9 mouse cellular contexts compared by ENCODE assay signal in the genomic region with DNA sequence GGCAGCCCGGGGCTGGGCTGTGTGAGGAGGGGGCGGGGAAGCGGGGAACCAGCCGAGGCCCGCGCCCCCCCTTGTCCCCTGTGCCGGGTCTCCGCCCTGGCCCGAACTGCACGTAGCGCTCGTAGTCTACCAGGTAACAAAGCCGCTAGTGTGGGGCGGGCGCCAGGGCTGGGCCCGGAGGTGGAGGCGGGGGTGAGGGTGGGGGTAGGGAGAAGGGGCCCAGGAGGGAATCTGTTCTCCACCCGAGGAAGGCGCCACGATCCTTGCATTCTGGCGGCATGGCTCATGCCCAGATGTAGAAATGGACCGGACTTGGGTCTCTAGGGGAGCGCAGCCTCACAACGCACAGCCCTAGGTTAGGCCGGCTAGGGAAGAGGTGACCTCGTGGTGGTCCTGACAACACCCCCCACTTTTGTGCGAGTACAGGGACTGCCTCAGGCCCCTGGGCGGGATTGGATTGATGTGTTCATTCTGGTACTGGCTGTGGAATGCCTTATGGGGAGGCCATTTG. TPM values are rescaled to one million over a fixed set of nuclear protein-coding genes. Genes with fewer than 3 reads are reported as not detected.
A peak's percentile ranks its signal among the peaks of the same experiment; 100 is the strongest.
DNase-seq lines count a peak whose midpoint lies in the region; ATAC-seq and TF ChIP-seq lines count a peak whose summit lies in the region.
"Had no signal": no experiment of that assay in that cellular context is flagged by ENCODE, and none has a peak within 500 bp of the region (broad histone marks: within the 10 kb centered on the region; RNA-seq: fewer than 3 reads in every experiment).

No protein-coding gene starts in this region.

- DNase-seq in heart, postnatal 0 days (ENCODE audit: low spot score), result no peak
- DNase-seq in heart, adult 8-10 months (ENCODE audit: low spot score), result no peak
- peak; percentile 83 for DNase-seq in embryo, embryonic 11 days
- no peak for DNase-seq in T-cell, adult 2 months (ENCODE audit: low spot score)

- no peak overlapping the region for H3K4me3 ChIP-seq in heart, postnatal 0 days (ENCODE audit: low read depth, low read length)
- peak overlapping the region; percentile 21 for H3K4me3 ChIP-seq in hindbrain, embryonic 15.5 days
- H3K4me3 ChIP-seq in midbrain, embryonic 16.5 days (ENCODE audit: low read depth, low read length), result peak overlapping the region; percentile 24; the same call in 1 of the 2 replicates
- H3K4me3 ChIP-seq: liver, embryonic 15.5 days had no signal

- H3K4me1 ChIP-seq in heart, postnatal 0 days (ENCODE audit: control insufficient read depth, insufficient read depth), result peaks cover 25% of the 10 kb centered on the region; the same call in 1 of the 2 replicates
- H3K4me1 ChIP-seq in hindbrain, embryonic 15.5 days (replicated peaks), result peaks cover 28% of the 10 kb centered on the region
- H3K4me1 ChIP-seq in midbrain, embryonic 16.5 days (ENCODE audit: control insufficient read depth, insufficient read depth, low read length), result peaks cover 18% of the 10 kb centered on the region

- no peaks in the 10 kb centered on the region for H3K36me3 ChIP-seq in heart, postnatal 0 days (replicated peaks; ENCODE audit: control insufficient read depth, insufficient read depth, low read length)
- no peaks in the 10 kb centered on the region for H3K36me3 ChIP-seq in hindbrain, embryonic 15.5 days
- no peaks in the 10 kb centered on the region for H3K36me3 ChIP-seq in midbrain, embryonic 16.5 days (ENCODE audit: control insufficient read depth, insufficient read depth, low read length)
- H3K36me3 ChIP-seq: liver, embryonic 15.5 days had no signal

- no peak for TF ChIP-seq CTCF in heart, postnatal 0 days (IDR thresholded peaks at IDR 0.05; ENCODE audit: low read depth)

- no peak overlapping the region for H3K27ac ChIP-seq in heart, postnatal 0 days (ENCODE audit: low read depth)
- H3K27ac ChIP-seq in hindbrain, embryonic 15.5 days (replicated peaks), result no peak overlapping the region
- H3K27ac ChIP-seq in midbrain, embryonic 16.5 days (ENCODE audit: low read length), result no peak overlapping the region
- H3K27ac ChIP-seq: liver, embryonic 15.5 days had no signal

- ATAC-seq in heart, postnatal 0 days (ENCODE audit: insufficient read depth, low read depth), result no peak
- ATAC-seq in hindbrain, embryonic 15.5 days (ENCODE audit: low FRiP score, low read depth), result peak; percentile 32; the same call in 1 of the 2 replicates
- peak; percentile 47; the same call in 1 of the 2 replicates for ATAC-seq in midbrain, embryonic 16.5 days
- ATAC-seq in cerebellum, adult (ENCODE audit: insufficient number of reproducible peaks, low FRiP score, low TSS enrichment), result no peak
- ATAC-seq in megakaryocyte-erythroid progenitor cell, adult 5-6 weeks (replicated peaks; ENCODE audit: low FRiP score, low TSS enrichment, poor library complexity, severe bottlenecking), result no peak

- no peak for TF ChIP-seq EP300 in heart, postnatal 0 days (IDR thresholded peaks at IDR 0.05; ENCODE audit: low read depth)

- H3K9ac ChIP-seq in heart, postnatal 0 days (replicated peaks; ENCODE audit: low read depth, low read length), result 0 out of 2 replicates have a peak overlapping the region, but pooled peaks have one; percentile 2
- no peak overlapping the region for H3K9ac ChIP-seq in hindbrain, embryonic 15.5 days
- peak overlapping the region; percentile 56; the same call in 1 of the 2 replicates for H3K9ac ChIP-seq in midbrain, embryonic 16.5 days (ENCODE audit: low read depth, low read length)
- H3K9ac ChIP-seq: liver, embryonic 15.5 days had no signal

- H3K4me2 ChIP-seq in heart, postnatal 0 days (ENCODE audit: low read depth, low read length), result no peak overlapping the region; the same call in 1 of the 2 replicates
- H3K4me2 ChIP-seq in hindbrain, embryonic 15.5 days, result peak overlapping the region; percentile 51
- H3K4me2 ChIP-seq in midbrain, embryonic 16.5 days (ENCODE audit: low read length), result peak overlapping the region; percentile 53
- H3K4me2 ChIP-seq: liver, embryonic 15.5 days had no signal

- H3K27me3 ChIP-seq in heart, postnatal 0 days (ENCODE audit: control insufficient read depth, insufficient read depth, low read length), result peaks cover 7% of the 10 kb centered on the region; the same call in 1 of the 2 replicates
- peaks cover 13% of the 10 kb centered on the region for H3K27me3 ChIP-seq in hindbrain, embryonic 15.5 days
- H3K27me3 ChIP-seq in midbrain, embryonic 16.5 days (ENCODE audit: control insufficient read depth, insufficient read depth, low read depth, low read length), result peaks cover 18% of the 10 kb centered on the region

- 37% methylated on average over 28 of the region's 28 CpGs for WGBS in heart, postnatal 0 days
- WGBS in hindbrain, embryonic 15.5 days, result 9% methylated on average over 26 of the region's 28 CpGs
- 8% methylated on average over 23 of the region's 28 CpGs for WGBS in midbrain, embryonic 16.5 days

- H3K9me3 ChIP-seq in heart, postnatal 0 days (replicated peaks; ENCODE audit: control insufficient read depth, low read length), result no peaks in the 10 kb centered on the region
- no peaks in the 10 kb centered on the region for H3K9me3 ChIP-seq in hindbrain, embryonic 15.5 days
- no peaks in the 10 kb centered on the region for H3K9me3 ChIP-seq in midbrain, embryonic 16.5 days (replicated peaks; ENCODE audit: control insufficient read depth, low read length, poor library complexity, severe bottlenecking)
- H3K9me3 ChIP-seq: liver, embryonic 15.5 days had no signal

RNA-seq across cellular contexts. Expression of gene Slc2a1, which starts 35.5 kb away (rescaled TPM):
- total RNA-seq in heart, postnatal 0 days (2014; rRNA removed; ENCODE audit: low replicate concordance), result 93.0 and 120 TPM in 2 replicates
- polyA plus RNA-seq in heart, postnatal 0 days (2015; fragmentation: Nextera tagmentation; extraction: Ambion mirVana), result 19.0 and 19.7 TPM in 2 replicates
- 10 to 100 TPM; 12.6 to 22.5 (median 14.9) TPM for total RNA-seq in heart, adult 8-10 months (2022)
- polyA plus RNA-seq in hindbrain, embryonic 15.5 days (2015; fragmentation: Nextera tagmentation; extraction: Ambion mirVana), result 89.6 and 90.3 TPM in 2 replicates
- 90.7 and 91.6 TPM in 2 replicates for polyA plus RNA-seq in midbrain, embryonic 16.5 days (2015; fragmentation: Nextera tagmentation; extraction: Ambion mirVana)
- 0.98 and 2.6 TPM in 2 replicates for total RNA-seq in megakaryocyte-erythroid progenitor cell, adult 5-6 weeks (2014; fragmentation: Nextera tagmentation)
- 2.1 and 5.0 TPM in 2 replicates for total RNA-seq in megakaryocyte-erythroid progenitor cell, adult 5-6 weeks (2017)

Comparison
In these comparisons a context has a peak if more than half of its experiments do, and no peak if none do; other contexts are left out.
1. ATAC-seq: peak in hindbrain, embryonic 15.5 days (single experiment) and midbrain, embryonic 16.5 days (single experiment); none in heart, postnatal 0 days (single experiment), cerebellum, adult (single experiment) and megakaryocyte-erythroid progenitor cell, adult 5-6 weeks (single experiment).